Mouse (Mus musculus): Measurements from ENCODE around the gene Rprd1b.
"Not testable (repeated sequence)": the region's sequence is repeated elsewhere in the genome, so short reads cannot be mapped to it uniquely, and the experiment has no call there.

Rprd1b gene

DNA sequence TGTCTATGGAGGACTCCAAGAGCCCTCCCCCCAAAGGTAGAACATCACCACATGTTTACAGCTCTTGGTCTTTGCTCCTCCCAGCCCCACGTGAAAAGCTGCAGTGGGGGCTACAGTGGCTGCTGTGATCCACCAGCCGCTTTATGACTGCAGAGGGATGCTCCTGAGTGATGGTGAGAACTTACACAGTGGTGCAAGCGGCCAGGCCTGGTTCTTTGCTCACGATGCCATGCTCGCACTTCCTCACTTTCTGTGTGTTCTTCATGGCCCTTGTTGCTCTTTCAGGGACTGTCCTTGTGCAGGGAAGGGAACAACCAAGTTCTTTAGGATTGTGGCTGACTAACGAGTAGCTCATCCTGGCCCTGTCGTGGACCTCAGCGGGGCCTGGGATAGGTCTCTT, 15.2 kb downstream of the Rprd1b start:
- CTCF ChIA-PET, result no interaction called here

DNA sequence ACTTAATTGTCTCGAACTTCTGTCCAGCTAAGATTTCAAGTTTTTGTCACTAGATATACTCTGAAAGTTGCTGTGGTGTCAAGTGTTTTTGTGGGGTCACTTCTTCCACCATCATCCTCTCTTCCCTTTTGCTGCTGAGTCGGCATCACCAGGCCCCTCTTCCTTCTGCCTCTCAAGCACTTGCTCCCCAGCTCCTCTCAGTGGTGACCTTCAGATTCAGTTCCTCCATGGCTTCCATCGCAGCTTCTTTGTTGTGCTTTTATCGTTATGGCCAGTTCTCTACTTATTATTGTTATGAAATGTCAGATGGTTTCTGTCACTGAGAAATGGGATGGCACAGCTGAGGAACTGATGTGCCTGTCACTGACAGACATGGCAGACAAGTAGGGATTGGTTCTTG, 17.9 kb downstream of the Rprd1b start:
- CTCF ChIA-PET, result no interaction called here

DNA sequence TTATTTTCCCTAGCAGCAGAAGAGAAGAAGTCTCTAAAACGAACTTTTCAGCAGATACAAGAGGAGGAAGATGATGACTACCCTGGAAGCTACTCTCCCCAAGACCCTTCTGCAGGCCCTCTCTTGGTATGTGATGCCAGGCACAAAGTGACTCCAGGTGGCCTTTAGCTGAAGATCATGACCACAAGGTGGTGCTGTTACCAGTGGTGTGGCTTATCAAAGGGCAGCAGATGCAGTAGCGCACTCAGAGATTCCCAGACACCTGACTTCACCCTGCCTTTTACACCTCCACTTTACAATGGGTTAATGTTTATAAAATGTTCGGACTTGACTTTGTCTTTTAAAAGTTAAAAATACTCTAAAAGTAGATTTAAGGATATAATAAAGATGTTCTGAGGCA, 19.6 kb downstream of the Rprd1b start:
- CTCF ChIA-PET, result interaction anchor here (0.7 kb wide), 1 partner anchor 62 kb away, joined by 5 read pairs; no protein-coding TSS in a partner anchor

DNA sequence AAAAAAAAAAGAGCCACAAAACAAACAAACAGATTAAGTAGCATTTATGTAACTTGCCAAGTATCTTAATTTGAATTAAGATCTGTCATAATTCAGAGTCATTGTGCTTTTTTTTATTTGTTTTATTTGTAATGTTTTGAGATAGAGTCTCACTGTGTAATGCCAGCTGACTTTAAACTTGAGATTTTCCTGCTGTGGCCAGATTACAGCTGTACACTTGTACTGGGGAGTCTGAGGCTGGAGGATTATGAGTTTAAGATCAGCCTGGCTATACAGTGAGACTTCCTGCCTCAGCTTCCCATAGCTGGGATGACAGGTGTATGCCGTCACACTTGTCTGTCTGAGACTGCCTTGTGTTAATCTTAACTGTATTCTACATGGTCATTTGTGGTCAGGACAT, 20.4 kb downstream of the Rprd1b start:
- CTCF ChIA-PET, result interaction anchor here (0.7 kb wide), 2 partner anchors 61 to 1647 kb away, joined by 4 to 5 read pairs; no protein-coding TSS in a partner anchor

DNA sequence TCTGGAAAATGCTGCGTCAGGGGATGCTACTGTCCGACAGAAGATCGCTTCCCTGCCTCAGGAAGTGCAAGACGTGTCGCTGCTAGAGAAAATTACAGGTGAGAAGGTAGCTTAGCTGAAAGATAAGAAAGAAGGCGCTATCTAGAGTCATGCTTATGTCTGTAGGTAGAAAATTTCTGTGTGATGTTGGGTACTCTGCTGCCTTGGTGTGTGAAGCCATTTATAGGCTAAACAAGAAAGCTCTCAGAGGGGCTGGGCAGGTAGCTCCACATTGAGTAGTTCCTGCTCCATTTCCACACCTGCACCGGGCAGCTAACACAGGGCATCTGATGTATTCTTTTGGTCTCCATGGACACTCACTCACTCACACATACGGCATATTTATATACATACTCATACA, 21.8 kb downstream of the Rprd1b start:
- CTCF ChIA-PET, result no interaction called here

GRCm38 (mm10) chr2:158054596-158054995, 26.3 kb downstream of the Rprd1b start:
- CTCF ChIA-PET, result no interaction called here

GRCm38 (mm10) chr2:158055383-158055782, 27.1 kb downstream of the Rprd1b start:
- CTCF ChIA-PET, result not testable (repeated sequence)

DNA sequence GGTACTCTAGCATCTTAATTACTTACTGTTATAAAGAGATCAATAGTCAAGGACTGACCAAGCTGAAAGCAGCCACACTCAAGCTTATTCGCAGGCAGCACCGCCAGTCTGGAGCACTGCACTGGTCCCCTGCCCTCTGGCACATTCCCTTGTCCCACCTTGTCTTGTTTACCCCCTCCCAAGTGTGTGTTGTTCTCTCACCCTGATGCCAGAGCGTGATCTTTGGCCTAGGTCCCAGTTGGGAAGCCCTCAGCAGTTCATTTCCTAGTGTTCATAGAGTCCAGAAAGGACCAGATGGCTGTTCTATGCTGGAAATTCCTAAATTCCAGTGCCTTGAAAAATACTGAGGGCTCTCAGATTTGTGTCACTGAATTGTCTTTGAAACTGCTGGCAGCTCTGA, 28.7 kb downstream of the Rprd1b start:
- CTCF ChIA-PET, result no interaction called here

DNA sequence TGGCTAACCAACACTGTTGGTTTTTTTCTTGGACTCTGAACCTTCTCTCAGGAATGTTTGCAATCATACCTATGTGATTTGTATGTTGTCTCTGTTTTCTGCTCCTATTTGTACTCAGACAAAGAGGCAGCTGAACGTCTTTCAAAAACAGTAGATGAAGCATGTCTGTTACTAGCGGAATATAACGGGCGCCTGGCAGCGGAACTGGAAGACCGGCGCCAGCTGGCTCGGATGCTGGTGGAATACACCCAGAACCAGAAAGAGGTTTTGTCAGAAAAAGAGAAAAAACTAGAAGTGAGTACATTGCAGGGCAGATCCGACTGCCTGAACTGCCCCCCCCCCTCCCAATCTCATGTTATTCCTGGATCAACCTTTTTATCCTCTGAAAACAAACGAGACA, 30.2 kb downstream of the Rprd1b start:
- CTCF ChIA-PET, result no interaction called here

- CTCF ChIA-PET, result no interaction called here
Observed at GRCm38 (mm10) chr2:158059666-158060105, 31.4 kb downstream of the Rprd1b start.

DNA sequence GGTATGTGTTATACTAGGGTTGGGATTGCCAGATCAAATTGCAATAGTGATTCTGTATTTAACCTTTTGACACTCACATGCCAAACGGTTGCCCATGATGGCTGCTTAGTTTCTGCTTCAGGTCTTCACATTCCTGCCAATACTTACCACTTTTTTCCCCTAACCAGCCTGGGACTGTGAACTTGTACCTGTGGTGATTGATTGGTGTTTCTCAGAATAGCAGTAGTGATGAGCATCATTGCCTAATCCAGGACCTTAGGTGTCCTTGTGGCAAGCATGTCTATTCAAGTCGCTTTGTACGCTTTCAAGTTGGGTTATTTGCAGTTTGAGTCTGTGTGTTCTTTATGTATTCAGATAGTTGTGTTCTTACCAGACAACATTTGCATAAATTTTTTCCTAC, 34.7 kb downstream of the Rprd1b start:
- CTCF ChIA-PET, result no interaction called here

DNA sequence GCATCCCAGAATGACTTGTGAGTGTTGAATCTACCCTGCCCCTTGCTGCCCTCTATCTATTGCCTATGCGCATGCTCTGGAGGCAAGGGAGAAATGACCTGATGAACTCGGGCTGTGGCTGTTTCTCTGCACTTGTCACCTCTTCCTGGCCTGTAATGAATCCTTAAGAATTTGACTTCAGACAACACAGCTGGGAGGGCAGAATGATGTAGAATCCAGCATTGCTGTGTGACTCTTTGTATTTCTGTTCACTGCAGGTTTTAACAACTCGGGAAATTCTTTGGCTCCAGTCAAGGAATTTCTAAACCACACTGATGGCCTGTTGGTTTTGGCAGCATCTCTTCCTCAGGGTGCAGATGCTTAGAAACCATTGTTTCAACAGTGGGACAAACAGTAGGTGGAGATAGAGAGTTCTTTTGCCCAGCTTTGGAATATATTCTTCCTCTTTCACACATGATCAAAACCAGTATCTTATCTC, 36.3 kb downstream of the Rprd1b start:
- CTCF ChIA-PET, result no interaction called here

- CTCF ChIA-PET, result no interaction called here
Observed at GRCm38 (mm10) chr2:158065064-158065463, 36.8 kb downstream of the Rprd1b start.

DNA sequence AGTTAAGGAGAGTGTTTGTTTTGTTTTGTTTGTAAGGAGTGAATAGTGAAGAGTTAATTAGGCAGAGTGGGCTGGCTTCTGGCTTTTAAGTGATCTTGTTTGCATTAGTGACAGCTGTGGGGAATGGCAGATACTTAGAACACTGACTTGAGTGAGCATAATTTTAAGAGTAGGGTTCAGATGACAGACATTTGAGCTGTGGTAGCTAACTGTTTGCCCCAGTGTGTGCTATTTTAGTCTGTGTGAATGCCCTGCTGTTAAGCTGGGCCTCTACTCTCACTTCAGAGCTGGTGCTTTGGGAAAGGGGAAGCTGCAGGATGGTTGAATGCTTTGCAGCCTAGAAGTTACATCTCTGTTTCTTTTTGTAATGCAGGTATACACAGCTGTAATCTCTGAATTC, 38.2 kb downstream of the Rprd1b start:
- CTCF ChIA-PET, result no interaction called here

DNA sequence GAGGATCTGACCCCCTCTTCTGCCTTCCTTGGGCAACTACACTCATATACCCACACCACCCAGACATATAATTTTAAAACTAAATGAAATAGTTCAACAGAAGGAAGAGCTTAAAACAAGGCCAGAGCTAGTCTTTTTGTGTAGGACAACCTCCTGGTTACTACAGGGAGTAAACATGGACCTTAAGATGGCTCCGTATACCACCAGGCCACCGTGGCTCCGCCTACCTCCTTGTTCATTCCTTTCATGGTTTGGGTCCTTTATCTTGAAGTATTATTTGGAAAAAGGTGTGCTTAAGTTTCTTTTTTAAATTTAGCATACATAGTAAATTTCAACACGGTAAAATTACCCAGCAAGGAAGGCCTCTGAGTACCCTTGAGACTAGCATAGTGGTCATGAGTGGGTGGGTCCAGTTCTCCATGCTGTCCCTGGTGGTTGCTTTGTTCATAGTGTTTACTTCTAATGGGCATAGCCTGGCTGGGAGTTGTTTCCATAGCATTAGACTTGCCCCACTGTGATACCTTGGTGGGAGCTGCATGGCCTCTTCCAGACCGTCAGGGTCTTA, 39.0 kb downstream of the Rprd1b start:
- CTCF ChIA-PET, result no interaction called here

DNA sequence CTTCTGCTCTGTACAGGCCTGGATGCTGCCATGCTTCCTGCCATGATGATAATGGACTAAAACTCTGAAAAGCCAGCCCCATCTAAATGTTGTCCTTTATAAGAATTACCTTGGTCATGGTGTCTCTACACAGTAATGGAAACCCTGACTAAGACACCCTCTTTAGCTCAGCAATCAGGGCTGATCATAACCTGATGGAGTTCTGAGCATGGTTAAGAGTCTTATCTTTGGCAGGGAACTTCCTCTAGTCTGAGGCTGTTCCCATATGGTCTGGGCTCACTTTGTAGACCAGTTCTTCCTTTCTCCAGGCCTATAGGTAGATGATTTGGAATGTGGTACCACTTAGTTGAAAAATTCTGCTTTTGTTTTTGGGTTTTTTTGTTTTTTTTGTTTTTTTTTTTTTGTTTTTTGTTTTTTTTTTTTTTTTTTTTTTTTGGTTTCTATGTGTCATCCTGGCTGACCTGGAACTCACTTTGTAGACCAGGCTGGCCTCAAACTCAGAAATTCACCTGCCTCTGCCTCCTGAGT, 40.2 kb downstream of the Rprd1b start:
- CTCF ChIA-PET, result no interaction called here

DNA sequence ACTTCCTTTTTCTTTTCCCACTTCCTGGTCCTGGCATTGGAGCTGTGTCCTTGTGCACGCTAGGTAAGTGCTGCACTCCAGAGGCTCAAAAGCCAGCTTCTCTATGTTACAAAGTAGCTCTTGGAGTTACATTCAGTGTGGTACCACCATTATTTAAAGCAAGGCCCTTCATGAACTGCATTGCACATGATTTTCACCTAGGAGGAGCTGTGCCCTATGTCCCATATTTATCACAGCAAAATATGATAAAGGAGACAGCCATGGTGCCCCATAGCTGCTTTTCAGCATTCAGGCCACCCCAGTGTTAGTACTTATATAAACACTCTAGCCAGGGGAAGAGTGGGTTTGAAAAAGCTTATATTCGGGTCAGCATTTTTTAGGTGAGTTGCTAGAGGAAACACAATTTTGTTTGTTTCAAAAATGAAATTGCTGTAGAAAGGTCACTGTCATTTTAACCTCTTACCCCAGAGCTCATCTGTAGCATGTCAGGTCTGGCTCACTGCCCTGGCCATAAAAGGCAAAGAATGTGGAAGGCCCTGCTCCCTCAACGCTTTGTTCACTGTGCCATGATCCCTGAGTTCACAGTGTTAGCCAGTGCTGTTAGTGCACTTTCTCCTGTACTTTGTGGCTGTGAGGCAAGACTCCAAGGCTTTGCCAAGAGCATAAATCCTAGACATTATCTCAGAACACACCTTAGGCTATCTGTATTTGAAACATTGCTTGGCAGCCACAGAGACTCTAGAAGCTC, 42.8 kb downstream of the Rprd1b start:
- CTCF ChIA-PET, result no interaction called here

DNA sequence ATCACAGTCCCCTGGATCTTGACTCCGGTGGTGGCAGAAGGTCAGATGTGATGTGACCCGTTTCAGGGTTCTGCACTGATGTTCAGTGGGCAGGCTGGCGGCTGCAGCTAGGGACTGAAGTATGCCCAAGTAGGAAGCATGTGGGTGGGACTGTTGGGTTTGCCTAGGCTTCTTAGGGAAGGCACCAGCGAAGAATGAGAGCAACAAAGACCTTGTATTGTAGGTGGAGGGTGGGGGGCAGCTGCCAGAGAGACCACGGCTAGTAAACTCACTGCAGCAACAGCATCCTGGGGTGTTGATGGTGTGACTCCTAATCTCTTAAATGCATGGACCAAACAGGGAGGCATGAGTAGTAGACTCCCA, 43.3 kb downstream of the Rprd1b start:
- CTCF ChIA-PET, result no interaction called here

DNA sequence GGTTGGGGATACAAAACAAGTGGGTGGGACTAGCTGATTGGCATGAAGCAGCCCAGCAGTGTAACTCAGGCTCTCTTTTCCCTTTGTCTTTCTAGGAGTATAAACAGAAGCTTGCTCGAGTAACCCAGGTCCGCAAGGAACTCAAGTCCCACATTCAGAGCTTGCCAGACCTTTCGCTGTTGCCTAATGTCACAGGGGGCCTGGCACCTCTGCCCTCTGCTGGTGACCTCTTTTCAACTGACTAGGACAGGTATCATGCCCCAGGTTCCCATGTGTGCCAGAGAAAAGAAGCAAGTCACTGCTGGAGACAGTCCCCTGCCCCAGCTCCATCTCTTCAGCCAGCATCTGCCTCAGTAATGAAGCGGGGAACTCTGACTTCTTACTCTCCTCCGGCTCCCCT, 46.5 kb downstream of the Rprd1b start:
- CTCF ChIA-PET, result no interaction called here

DNA sequence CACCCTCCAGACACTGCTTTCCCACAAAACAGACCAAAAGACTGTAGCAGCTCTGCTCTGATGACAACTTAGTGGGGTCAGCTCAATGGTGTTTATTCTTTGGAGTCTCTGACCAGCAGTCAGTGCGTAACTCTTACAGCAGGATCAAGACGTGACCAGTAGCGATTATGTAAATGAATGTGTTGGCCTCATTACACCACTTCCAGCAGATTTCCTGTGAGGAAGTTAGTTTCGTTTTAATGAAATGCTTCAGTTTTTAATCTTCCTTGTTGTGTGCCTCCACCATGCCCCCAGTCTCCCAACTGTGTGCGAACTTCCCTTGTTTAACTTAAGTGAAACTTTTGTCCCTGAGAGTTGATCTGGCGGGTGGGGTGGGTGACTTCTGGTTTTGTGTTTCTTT, 48.4 kb downstream of the Rprd1b start:
- CTCF ChIA-PET, result no interaction called here

DNA sequence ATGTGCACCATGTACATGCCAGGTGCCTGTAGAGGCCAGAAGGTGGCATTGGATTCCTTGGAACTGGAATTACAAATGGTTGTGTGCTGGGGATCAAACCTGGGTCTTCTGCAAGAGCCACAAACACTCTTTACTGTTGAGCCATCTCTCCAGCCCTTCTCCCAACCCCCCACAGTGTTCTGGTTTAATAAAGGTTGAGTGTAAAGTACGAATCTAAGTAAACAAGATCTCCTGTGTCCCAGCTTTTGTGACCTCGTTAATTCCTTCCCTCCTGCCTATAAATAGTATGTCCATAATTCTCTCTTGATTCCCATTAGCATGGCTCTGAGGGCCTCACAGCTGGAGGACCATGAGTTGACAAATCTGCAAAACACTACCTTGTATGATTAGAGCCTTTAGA, 49.7 kb downstream of the Rprd1b start:
- CTCF ChIA-PET, result no interaction called here

GRCm38 (mm10) chr2:158078971-158079370, 50.7 kb downstream of the Rprd1b start:
- CTCF ChIA-PET, result no interaction called here

GRCm38 (mm10) chr2:158079843-158080395, 51.6 kb downstream of the Rprd1b start:
- CTCF ChIA-PET, result no interaction called here
